Mouse (Mus musculus): ENCODE measurements at regions not wholly inside any gene's neighbourhood (a gene's known extent, or its start where the extent isn't known, plus 50 kb on each side); places are given as distances from the start of the nearest gene placed in this dataset.

GRCm38 (mm10) chr2:51334437-51334836, 185.5 kb upstream of the Rnd3 start:
- TF ChIP-seq POLR2A (IDR thresholded peaks at IDR 0.05; ENCODE audit: low read depth, low read length) = no peak
- no peak for TF ChIP-seq CTCF (conservative IDR thresholded peaks at IDR 0.05; ENCODE audit: insufficient read depth, insufficient read length, low read depth, low read length)

Measured in kidney, adult 2 months (tissue).